Mouse (Mus musculus): ENCODE results near the gene Epb41l1.
"Not testable (repeated sequence)": the region's sequence is repeated elsewhere in the genome, so short reads cannot be mapped to it uniquely, and the experiment has no call there.

Epb41l1 gene

DNA sequence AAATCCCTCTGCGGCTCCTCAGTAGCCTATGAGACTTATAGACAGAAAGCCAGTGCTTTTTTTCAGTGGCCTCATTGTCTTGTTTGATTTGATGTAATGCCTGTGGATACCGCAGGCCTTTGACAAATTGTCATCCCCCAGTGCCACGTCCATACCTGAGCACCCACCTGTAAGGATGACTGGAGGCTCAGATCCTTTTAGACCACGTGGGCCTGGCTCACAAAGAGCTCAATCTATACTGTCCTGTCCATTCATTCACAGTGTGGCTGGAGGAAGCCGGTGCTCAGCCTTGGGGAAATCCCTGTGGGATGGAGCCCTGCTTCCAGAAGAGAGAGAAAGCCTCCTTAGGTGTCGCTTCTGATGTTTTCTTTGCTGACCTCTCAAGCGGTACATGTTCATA, 62.5 kb downstream of the Epb41l1 start:
- no peak for DNase-seq (ENCODE audit: low read depth, low spot score)

DNA sequence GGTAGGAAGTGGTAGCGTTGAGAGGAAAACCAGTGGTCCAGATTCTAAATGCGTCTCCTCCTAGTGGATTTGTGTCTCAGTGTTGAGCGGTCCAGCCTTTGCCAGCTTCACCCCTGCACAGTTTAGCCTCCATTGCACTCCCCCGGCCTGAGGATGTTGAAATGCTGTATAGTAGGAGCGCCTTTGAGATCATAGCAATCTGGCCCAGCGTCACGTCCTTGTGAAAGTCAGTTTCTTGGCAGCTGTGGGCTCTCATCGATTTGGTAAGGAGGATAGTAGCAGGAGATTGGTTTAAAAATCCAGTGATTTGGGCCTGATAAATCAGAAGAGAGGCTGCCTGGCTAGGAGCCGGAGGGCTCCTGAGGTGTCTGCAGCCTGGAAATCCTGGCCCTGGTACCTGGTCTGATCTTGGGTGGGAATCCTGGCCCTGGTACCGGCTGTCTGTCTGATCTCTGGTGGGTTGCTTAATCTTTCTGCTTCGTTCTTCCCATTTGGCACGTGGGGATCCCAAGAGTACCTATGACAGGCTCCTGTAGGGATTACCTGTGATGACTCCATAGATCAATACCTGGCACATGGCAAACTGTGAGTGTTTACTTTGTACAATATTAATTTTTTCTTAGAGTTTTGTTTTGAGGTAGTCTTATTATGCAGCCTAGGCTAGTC, 65.5 kb downstream of the Epb41l1 start:
- no peak for DNase-seq (ENCODE audit: low read depth, low spot score)

- no peak for DNase-seq (ENCODE audit: low read depth, low spot score)
Measured at GRCm38 (mm10) chr2:156487589-156488160, 67.0 kb downstream of the Epb41l1 start.

DNA sequence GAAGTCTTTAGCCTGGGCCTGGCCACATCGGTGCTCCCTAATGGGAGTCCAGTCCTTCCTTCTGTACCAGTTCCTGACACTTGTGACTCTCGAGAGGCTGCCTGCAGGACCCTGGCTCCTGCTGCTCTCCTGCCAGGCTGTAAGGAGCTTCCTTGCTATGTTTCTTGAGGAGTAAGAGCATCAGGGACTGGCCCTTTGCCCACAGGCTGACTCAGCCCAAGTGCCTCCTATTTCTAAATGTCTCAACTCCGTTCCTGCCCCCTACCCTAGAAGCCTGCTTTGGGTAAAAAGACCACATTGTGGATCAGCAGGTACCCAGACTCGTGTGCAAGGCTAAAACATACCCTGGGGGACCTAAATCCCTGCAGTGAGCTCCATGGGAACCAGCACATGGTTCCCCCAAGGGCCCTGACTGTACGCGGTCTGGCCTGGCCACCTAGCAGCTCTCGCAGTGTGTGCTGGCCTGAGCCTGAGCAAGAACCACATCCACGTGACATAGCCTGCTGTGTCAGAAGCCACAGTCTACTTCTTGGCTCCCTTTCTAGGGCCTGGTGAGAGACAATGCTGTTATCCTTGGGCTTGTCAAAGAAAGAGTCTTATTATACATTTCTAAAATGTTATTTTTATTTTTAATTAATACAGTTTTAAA, 67.6 kb downstream of the Epb41l1 start:
- no peak for DNase-seq (ENCODE audit: low read depth, low spot score)

- no peak for DNase-seq (ENCODE audit: low read depth, low spot score)
Measured at GRCm38 (mm10) chr2:156490176-156490575, 69.5 kb downstream of the Epb41l1 start.

- DNase-seq (ENCODE audit: low read depth, low spot score) = peak; percentile 45
Measured at GRCm38 (mm10) chr2:156491796-156492195, 71.1 kb downstream of the Epb41l1 start.

DNA sequence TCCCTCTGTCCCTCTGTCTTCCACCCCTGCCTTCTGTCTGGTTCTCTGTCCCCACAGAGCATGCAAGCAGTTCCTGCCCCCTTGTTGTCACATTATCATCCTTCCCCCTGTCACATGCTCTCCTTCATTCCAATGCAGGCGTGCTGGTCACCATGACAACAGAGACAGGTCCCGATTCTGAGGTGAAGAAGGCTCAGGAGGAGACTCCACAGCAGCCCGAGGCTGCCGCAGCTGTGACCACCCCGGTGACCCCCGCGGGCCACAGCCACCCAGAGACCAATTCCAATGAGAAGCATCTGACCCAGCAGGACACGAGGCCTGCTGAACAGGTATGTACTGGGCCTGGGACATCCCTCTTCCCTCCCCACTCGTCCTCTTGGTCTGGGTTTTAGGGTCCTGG, 73.1 kb downstream of the Epb41l1 start:
- DNase-seq (ENCODE audit: low read depth, low spot score) = peak; percentile 51

DNA sequence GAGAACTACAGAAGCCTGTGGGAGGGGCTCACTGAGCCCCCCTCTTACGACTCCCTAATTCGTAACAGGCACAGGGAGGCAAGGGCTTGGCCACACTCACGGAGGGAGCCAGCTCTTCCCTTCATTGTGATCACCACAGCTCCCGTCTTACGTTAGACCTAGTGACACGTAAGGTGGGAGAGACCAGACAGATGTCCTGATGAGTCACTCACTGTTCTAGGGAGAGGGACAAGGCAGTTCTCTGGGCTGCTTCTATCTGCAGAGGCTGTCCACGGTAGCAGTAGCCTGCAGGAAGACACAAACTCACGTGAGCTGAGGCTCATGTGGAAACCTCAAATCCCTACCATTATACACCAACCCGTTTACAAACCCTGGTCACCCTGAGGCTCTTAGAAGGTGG, 73.8 kb downstream of the Epb41l1 start:
- DNase-seq (ENCODE audit: low read depth, low spot score) = no peak

GRCm38 (mm10) chr2:156494875-156495274, 74.2 kb downstream of the Epb41l1 start:
- DNase-seq (ENCODE audit: low read depth, low spot score) = no peak

DNA sequence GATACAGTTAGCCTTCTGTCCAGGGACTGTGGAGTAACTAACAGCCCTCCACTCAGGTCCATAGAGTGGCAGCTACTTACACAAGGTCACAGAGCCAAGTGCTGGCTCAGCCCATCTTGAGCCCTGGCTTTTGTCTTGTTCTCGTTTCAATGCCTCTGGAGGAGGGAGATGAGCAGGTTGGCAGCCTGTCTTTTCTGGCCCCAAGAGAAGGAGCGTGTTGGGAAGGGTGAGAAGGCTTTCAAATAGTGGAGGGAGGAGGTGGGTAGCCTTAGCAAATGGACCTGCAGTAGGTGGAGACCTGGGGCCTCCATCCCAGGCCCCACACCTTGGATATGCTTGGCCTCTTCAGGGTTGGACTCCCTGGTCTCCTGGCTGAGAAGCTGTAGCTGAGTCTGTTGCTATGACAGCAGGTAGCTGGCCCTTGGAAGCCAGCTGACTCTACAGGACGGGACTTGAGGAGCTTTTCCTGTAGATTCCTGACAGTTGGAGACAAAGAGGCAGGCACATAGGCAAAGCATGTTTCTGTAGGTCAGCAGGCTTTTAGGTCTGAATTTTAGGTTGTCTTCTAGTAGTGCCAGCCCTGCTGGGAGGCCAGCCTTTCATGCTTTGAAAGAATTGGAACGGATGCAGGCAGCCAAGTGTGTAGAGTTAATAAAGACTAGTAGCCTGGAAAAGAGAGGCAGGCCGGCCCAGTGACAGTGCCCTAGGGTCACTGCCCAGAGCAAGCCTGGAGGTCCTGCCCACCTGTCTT, 76.3 kb downstream of the Epb41l1 start:
- DNase-seq (ENCODE audit: low read depth, low spot score) = no peak

DNA sequence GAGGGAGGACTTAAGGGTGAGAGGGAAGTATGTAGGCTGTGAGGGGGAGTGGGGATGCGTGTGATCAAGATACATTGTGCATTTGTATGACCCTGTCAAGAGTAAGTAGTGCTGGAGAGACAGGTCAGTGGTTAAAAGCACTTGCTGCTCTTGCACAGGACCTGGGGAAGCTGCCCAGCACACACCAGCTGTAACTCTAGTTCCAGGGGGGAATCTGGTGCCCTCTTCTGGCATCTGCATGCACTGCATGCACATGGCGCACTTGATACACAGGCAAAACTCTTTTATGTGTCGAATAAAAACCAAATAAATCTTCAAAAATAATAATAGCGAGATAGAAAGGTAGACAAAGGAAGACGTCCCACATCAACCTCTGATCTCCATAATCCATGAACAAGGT, 77.2 kb downstream of the Epb41l1 start:
- peak; percentile 47 for DNase-seq (ENCODE audit: low read depth, low spot score)

DNA sequence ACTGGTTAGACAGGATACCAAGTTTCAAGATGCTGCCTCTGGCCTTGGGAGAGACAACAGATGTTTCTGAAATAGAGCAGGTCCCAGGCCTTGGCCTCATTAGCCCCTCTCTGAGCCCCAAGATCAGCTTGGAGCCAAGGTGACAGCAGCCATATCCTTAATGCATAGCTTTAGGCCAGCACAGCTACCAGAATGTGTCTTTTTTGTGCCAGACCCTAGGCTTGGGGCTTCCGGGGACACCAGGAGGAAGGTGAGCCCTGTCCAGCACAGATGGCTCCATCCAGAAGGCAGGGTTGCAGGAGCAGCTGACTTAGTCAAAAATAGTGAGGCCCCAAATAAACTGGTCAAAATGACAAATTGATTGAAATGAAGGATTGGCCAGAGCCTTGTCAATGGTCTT, 80.3 kb downstream of the Epb41l1 start:
- no peak for DNase-seq (ENCODE audit: low read depth, low spot score)

DNA sequence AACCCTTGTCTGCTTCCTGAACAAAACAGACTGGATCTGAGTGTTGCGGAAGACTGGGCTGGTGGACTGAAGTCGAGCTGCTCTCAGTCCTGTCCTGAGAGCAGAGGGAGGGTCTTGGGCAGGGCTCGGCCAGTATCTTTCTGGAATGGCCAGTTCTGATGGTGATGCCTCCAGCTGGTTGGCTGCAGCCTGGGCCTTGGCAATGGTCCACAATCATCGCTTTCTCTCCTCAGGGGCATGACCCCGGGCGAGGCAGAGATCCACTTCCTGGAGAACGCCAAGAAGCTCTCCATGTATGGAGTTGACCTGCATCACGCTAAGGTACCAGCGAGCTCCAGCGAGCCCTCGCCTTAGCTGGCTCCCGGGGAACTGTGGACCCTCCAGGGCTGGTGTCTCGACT, 84.8 kb downstream of the Epb41l1 start:
- DNase-seq (ENCODE audit: low read depth, low spot score) = no peak

GRCm38 (mm10) chr2:156512028-156512427, 91.3 kb downstream of the Epb41l1 start:
- peak; percentile 50 for DNase-seq (ENCODE audit: low read depth, low spot score)

DNA sequence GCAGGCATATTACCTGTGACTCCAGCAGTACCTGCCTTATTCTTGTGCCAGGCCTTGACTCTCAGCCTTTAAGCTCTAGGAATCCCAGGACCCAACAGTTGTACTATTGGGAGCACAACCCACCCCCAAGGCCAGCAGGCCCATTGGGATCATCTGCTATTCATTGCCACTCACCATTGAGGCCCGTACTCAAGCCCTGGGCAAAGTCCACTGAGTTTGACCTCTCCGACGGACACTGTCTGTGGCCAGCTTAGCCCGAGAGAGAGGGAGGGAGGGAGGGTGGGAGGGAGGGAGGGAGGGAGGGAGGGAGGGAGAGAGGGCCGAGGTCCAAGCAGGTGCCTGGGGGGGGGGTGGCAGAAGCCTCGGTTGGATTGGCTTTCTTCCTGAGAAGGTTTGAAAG, 91.9 kb downstream of the Epb41l1 start:
- no peak for DNase-seq (ENCODE audit: low read depth, low spot score)

- no peak for DNase-seq (ENCODE audit: low read depth, low spot score)
Measured at GRCm38 (mm10) chr2:156515102-156515501, 94.4 kb downstream of the Epb41l1 start.

DNA sequence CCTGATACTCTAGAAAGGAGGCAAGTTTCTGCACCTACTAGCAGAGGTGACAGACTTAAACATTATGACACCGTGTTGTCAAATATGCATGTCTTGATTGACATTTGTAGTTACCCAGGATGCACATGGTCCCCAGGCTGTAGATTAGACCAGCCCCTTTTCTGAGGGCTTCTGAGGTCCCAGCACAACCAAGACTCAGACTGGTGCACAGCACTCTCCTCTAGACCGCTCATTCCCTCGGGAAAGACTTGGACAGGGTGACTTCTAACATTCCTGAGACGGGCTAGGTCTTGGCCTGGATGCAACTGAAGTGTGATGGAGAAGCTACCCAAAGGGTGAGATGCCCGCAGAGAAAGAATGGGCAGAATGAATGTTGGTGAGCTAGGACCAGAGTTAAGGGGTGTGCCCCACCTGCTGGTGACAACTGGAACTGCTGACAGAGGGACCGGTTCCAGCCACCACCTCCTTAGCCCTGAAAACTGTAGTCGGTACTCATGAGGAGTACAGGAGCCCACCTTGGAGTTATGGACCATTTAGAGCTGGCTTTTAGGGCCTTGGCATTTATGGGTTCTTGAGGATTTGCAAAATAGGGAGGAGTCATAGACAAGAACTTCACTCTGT, 95.0 kb downstream of the Epb41l1 start:
- DNase-seq (ENCODE audit: low read depth, low spot score) = peak; percentile 53

DNA sequence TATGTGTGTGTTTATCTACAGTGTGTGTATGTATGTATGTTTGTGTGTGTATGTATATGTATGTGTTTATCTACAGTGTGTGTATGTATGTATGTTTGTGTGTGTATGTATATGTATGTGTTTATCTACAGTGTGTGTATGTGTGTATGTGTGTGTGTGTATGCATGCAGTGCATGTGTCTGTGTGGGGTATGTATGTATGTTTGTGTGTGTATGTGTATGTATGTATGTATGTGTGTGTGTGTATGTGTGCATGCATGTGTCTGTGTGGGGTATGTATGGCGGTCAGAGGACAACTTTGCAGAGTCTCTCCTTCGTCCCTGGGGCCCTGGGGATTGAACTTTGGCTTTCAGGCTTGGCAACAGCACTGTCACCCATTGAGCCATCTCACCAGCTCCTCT, 96.0 kb downstream of the Epb41l1 start:
- not testable (repeated sequence) for DNase-seq (ENCODE audit: low read depth, low spot score)

DNA sequence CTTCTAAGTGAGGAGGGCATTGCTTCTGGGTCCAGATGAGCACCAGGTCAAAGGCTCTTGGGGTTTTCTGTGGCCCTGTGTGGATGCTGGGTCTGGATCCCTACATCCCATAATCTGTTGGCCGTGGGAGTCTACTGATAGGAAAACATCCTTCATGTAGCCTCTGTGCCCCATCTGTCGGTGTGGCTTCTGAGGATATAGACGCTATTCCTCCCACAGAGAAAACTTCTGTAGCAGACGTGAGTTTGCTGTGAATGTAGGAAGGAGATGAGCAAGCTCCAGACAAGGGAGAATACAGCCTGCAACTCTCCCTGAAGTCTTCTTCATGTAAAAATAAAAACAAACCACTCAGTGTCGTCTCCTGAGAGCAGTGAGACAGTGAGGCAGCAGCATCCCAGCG, 97.6 kb downstream of the Epb41l1 start:
- no peak for DNase-seq (ENCODE audit: low read depth, low spot score)

DNA sequence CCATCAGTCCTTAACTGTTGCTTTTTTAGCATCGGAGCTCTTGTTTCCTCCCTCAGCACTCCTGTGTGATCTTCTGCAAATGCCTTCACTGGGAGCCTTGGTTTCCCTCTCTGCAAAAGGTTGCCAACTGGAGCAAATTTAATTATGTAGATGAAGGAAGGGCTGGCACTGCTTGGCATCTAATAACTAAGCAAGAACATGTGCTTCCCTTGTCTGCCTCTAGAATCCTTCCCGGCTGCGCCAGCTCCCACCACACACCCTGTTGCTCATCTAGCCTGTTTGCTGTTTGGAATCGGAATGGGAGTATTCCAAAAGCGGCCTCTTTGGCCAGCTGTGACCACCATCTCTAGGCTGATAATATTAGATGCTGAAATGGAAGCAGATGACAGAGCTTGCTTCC, 98.9 kb downstream of the Epb41l1 start:
- no peak for DNase-seq (ENCODE audit: low read depth, low spot score)

GRCm38 (mm10) chr2:156522994-156523393, 102.3 kb downstream of the Epb41l1 start:
- no peak for DNase-seq (ENCODE audit: low read depth, low spot score)

- no peak for DNase-seq (ENCODE audit: low read depth, low spot score)
Measured at GRCm38 (mm10) chr2:156524078-156524477, 103.4 kb downstream of the Epb41l1 start.
